Mouse (Mus musculus) urinary bladder, postnatal 4 days (tissue): Measurements from ENCODE around the gene Cyb5rl.

ENCODE experiments used
- DNase-seq, 2 experiments: peaks; one replicate each; pipeline ENCODE4 v3.0.0; 2021 to 2022; ENCODE audit warnings: low spot score in 2 of 2

The Cyb5rl gene

GRCm38 (mm10) chr4:107066252-107067124 lies at the start of gene Cyb5rl, which contains the start of gene Mrpl37:
Gene Cyb5rl (plus strand): TSS chr4:107066988.
Gene Mrpl37 (minus strand): TSS chr4:107066868.
- DNase-seq: peak; percentile 93

GRCm38 (mm10) chr4:107017257-107017656 lies 49.5 kb upstream of the Cyb5rl start:
- no peak for DNase-seq

GRCm38 (mm10) chr4:107018521-107018920 lies 48.3 kb upstream of the Cyb5rl start:
- DNase-seq: no peak

- DNase-seq: no peak
Observed at GRCm38 (mm10) chr4:107019027-107019426, 47.8 kb upstream of the Cyb5rl start.

GRCm38 (mm10) chr4:107020287-107021000 lies 46.3 kb upstream of the Cyb5rl start:
- no peak for DNase-seq

- no peak for DNase-seq
Observed at GRCm38 (mm10) chr4:107021464-107021863, 45.3 kb upstream of the Cyb5rl start.

GRCm38 (mm10) chr4:107024899-107025298 lies 41.9 kb upstream of the Cyb5rl start:
- DNase-seq: no peak

GRCm38 (mm10) chr4:107025369-107025768 lies 41.4 kb upstream of the Cyb5rl start:
- no peak for DNase-seq

- DNase-seq: no peak
Observed at GRCm38 (mm10) chr4:107026451-107026850, 40.3 kb upstream of the Cyb5rl start.

- DNase-seq: no peak
Observed at GRCm38 (mm10) chr4:107035689-107036088, 31.1 kb upstream of the Cyb5rl start.

GRCm38 (mm10) chr4:107036985-107037384 lies 29.8 kb upstream of the Cyb5rl start:
- no peak for DNase-seq

- DNase-seq: no peak
Observed at GRCm38 (mm10) chr4:107038303-107038702, 28.5 kb upstream of the Cyb5rl start.

GRCm38 (mm10) chr4:107039270-107039669 lies 27.5 kb upstream of the Cyb5rl start:
- DNase-seq: no peak

- DNase-seq: no peak
Observed at GRCm38 (mm10) chr4:107042304-107042703, 24.5 kb upstream of the Cyb5rl start.

GRCm38 (mm10) chr4:107045188-107045587 lies 21.6 kb upstream of the Cyb5rl start:
- DNase-seq: no peak

- DNase-seq: no peak
Observed at GRCm38 (mm10) chr4:107047806-107048205, 19.0 kb upstream of the Cyb5rl start.

GRCm38 (mm10) chr4:107048568-107049162 lies 18.1 kb upstream of the Cyb5rl start:
- peak in 1 of 2 experiments; percentile 24 for DNase-seq

GRCm38 (mm10) chr4:107051889-107052288 lies 14.9 kb upstream of the Cyb5rl start:
- no peak for DNase-seq

GRCm38 (mm10) chr4:107052962-107053553 lies 13.7 kb upstream of the Cyb5rl start:
- no peak for DNase-seq

GRCm38 (mm10) chr4:107056088-107056487 lies 10.7 kb upstream of the Cyb5rl start:
- no peak for DNase-seq

- no peak for DNase-seq
Observed at GRCm38 (mm10) chr4:107058346-107058745, 8.4 kb upstream of the Cyb5rl start.

- DNase-seq: no peak
Observed at GRCm38 (mm10) chr4:107058781-107059180, 8.0 kb upstream of the Cyb5rl start.
